Mouse (Mus musculus): ENCODE data around the gene Slc34a3.

The Slc34a3 gene

GRCm38 (mm10) chr2:25194486-25195171 is 39.5 kb downstream of the Slc34a3 start:
- DNase-seq (ENCODE audit: low spot score in 2 of 2), result no peak

GRCm38 (mm10) chr2:25194006-25194405 is 40.2 kb downstream of the Slc34a3 start:
- DNase-seq (ENCODE audit: low spot score in 2 of 2), result no peak

DNA sequence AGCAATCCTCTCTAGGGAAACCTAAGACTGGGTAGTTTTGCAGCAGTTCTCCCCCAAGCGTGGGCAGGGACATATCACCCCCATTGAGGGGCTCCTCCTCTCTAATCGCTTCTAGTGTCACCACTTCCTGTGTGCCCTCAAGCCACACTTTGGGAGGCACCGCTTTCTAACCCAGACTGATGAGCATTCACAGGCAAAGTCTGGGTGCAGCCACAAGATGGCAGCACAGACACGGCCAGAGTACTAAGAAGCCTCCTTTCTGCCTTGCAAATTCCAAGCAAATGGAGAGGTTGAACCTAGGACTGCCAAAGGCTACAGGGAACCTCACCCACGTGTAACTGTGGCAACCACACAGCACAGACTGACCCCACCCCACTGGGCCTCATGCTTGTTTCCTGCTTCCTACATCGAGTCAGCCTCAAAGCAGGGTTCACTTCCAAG is 40.8 kb downstream of the Slc34a3 start:
- peak in 1 of 2 experiments; percentile 83 for DNase-seq (ENCODE audit: low spot score in 2 of 2)

DNA sequence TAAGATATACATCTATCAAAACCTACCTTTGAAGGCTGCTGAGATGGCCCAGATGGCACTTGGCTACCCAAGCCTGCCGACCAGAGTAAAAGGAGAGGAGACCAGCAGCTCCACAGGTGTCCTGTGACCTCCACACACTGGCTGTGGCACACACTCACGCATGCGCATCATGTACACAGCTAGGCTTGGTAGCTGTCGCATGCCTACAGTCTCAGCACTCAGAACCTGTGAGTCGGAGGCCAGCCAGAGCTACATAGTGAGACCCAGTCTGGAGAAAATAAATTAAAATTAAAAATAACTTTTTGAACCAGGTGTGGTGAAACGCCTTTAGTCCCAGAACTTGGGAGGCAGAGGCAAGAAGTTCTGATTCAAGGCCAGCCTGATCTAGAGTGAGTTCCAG is 46.3 kb downstream of the Slc34a3 start:
- no peak for DNase-seq (ENCODE audit: low spot score in 2 of 2)

DNA sequence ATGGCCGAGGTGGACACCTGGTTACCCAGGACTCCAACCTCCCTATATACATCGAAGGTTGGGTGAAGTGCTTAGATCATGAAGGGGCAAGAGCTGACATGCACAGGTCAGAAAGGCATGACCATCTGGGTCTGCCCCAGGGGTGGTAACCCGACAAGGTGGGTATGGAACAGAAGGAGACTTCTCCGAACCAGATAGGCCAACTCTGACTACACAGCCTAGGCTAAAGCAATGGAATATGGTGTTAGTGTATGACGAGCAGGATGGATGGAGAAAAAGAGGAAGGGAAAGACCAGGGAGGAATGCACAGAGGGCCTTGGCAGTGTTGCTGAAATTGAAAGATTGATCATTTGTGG is 47.6 kb downstream of the Slc34a3 start:
- no peak for DNase-seq (ENCODE audit: low spot score in 2 of 2)

DNA sequence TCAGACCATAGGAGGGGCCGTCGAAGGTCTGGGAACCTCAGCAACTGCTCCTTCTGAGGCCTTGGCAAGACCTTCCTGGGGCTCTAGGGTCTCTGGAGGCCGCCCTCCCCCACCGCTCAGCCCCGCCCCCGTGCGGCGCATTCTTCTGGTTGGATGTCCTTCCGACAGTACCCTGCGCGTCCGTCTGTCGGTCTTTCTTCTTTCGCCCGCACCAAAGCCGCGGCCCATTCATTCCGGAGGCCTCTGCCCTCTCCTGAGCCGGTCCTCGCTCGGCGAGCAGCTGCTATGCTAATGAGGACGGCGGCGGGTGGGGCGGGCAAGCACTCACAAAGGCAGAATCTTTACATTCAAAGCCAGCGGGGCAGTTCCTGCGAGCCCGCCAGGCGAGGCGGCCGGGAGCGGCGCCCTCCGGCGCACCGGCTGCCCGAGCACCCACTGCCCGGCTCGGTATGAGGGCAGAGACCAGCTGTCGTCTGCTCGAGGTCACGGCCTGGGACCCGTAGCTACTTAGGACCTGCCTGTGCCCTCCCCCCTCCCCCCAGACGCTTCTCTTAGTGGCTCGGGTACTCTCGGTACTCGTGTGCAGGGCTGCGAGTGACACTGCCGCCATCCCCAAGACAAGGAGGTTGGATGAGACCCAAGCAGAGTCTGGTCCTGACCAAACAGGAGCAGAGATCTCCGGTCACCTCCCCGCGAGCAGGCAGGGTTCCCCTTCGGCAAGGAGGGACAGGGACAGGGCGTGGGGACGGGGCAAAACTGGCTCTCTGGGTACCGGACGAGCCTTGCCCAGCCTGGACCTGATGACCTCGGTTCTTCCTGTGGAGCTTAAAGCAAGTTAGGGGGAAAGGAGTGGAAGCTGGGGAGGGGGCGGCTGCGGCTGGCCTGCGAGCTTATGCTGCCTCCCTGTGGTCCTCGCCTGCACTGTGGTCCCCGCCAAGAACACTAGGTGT is 48.3 kb downstream of the Slc34a3 start:
- peak in 1 of 2 experiments; percentile 35 for DNase-seq (ENCODE audit: low spot score in 2 of 2)

- DNase-seq (ENCODE audit: low spot score in 2 of 2), result no peak
These were observed 49.7 kb downstream of the Slc34a3 start for GRCm38 (mm10) chr2:25184496-25184895.

DNA sequence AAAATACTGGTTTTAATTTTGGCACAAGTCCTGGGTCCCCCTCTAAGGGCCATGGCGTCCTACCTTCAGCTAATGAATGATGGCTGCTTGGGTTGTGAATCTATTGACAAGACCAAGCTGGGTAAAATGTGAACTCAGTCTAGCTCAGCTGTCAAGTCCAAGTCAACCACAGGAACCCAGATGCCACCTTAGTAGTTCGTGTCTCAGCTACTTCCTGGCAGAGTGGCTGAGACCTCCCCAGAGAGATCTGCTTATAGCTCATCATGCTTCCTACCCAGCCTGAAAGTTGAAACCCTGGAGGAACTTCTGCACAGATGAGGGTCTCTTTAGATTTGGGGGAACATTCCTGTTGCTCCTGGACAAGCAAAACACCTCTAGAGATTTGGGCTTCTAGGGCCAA is 50.8 kb downstream of the Slc34a3 start:
- no peak for DNase-seq (ENCODE audit: low spot score in 2 of 2)

- DNase-seq (ENCODE audit: low spot score in 2 of 2), result no peak
These were observed 51.5 kb downstream of the Slc34a3 start for GRCm38 (mm10) chr2:25182664-25183063.

GRCm38 (mm10) chr2:25181891-25182397 is 52.2 kb downstream of the Slc34a3 start:
- no peak for DNase-seq (ENCODE audit: low spot score in 2 of 2)

- peak in 1 of 2 experiments; percentile 24 for DNase-seq (ENCODE audit: low spot score in 2 of 2)
These were observed 52.9 kb downstream of the Slc34a3 start for GRCm38 (mm10) chr2:25180973-25181890.

DNA sequence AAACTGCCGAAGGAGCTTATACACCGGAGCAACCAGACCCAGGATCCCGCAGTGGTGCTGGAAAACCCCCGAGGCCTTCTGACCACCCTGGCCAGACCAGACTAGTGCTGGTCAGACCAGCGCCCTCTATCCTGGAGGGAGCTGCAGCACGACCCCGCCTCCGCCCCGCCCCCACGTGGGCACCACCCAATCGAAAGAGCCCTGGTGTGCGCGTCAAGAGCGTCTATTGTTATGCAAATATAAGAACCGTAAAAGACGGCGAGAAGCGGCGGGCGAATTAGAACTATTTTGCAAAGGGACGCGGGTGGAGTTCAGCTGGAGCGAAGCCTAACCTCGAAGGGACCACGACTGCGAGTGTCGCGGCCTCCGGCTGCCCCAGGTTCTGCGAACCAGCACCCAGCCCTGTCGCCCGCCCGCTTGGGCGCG is 53.7 kb downstream of the Slc34a3 start, which contains the start of gene Nrarp:
Nrarp (plus strand) TSS at position 281 of the 426 bp plus-strand sequence.
- peak; percentile 77 to 94 for DNase-seq (ENCODE audit: low spot score in 2 of 2)

GRCm38 (mm10) chr2:25179566-25180217 is 54.5 kb downstream of the Slc34a3 start:
- DNase-seq (ENCODE audit: low spot score in 2 of 2), result no peak

Data from left cerebral cortex, adult 9 months (tissue).